Mouse (Mus musculus) hindbrain, embryonic 14.5 days (tissue): Measurements from ENCODE around the gene Ren1. TPM values are rescaled to one million over a fixed set of nuclear protein-coding genes. Genes with fewer than 3 reads are reported as not detected.
"Not testable (repeated sequence)": the region's sequence is repeated elsewhere in the genome, so short reads cannot be mapped to it uniquely, and the experiment has no call there.

ENCODE experiments used
- ATAC-seq: fragments of 200-750 bp; cut with Nextera tagmentation; 2 replicates; pipeline ENCODE4 v1.8.0; 2017; ENCODE audit warnings: moderate number of reproducible peaks, mild to moderate bottlenecking, moderate TSS enrichment, moderate library complexity; ENCODE audit not compliant: low FRiP score
- DNase-seq: peaks from one replicate; pipeline ENCODE4 v3.0.0-alpha.2; 2015; ENCODE audit warnings: low spot score
- H3K27ac ChIP-seq: fragments of 300-500 bp; sonication (generic); 2 replicates; pipeline ENCODE4 v1.5.1; 2014; ENCODE audit warnings: mild to moderate bottlenecking, moderate library complexity
- H3K27me3 ChIP-seq: fragments of 300-500 bp; sonication (generic); 2 replicates; pipeline ENCODE4 v1.6.1; 2014; ENCODE audit warnings: mild to moderate bottlenecking, low read length, mixed read lengths; ENCODE audit not compliant: control insufficient read depth, insufficient read depth
- H3K36me3 ChIP-seq: fragments of 300-500 bp; sonication (generic); replicated peaks from 2 replicates; pipeline ENCODE4 v1.6.1; 2014; ENCODE audit not compliant: control insufficient read depth, insufficient read depth
- H3K4me1 ChIP-seq: fragments of 300-500 bp; sonication (generic); replicated peaks from 2 replicates; pipeline ENCODE4 v1.6.1; 2014; ENCODE audit warnings: antibody characterized with exemption, low read length, mixed read lengths; ENCODE audit not compliant: control insufficient read depth, insufficient read depth
- H3K4me2 ChIP-seq: fragments of 300-500 bp; sonication (generic); replicated peaks from 2 replicates; pipeline ENCODE4 v1.6.1; 2014; ENCODE audit warnings: mild to moderate bottlenecking, moderate library complexity
- H3K4me3 ChIP-seq: fragments of 300-500 bp; sonication (generic); replicated peaks from 2 replicates; pipeline ENCODE4 v1.5.1; 2014; ENCODE audit warnings: mild to moderate bottlenecking, low read length
- H3K9ac ChIP-seq: fragments of 300-500 bp; sonication (generic); 2 replicates; pipeline ENCODE4 v1.6.1; 2014
- H3K9me3 ChIP-seq: fragments of 300-500 bp; sonication (generic); 2 replicates; pipeline ENCODE4 v1.6.1; 2016; ENCODE audit warnings: low read length; ENCODE audit not compliant: control insufficient read depth
- WGBS: fragments of 180-500 bp; shearing (Covaris S2); extraction: QIAGEN DNeasy Blood & Tissue Kit; methylation state at CpG from one replicate; pipeline ENCODE4 v1.1.7; 2014; 5-methylcytosine and 5-hydroxymethylcytosine counted together
- polyA plus RNA-seq: library from polyadenylated mRNA; unstranded; fragments of >200 nt; fragmentation: Nextera tagmentation; extraction: Ambion mirVana; gene quantifications from 2 replicates; pipeline ENCODE4 v1.2.1, GENCODE M21; 2014

The Ren1 gene
- polyA plus RNA-seq, 1 experiment from 2014 or later = 11.1 TPM

- WGBS = 28% methylated on average over 3 of the region's 3 CpGs
- DNase-seq = peak; percentile 71
- H3K27me3 ChIP-seq = peaks cover 20% of the 10 kb centered on the region; the same call in 1 of the 2 replicates
- no peaks in the 10 kb centered on the region for H3K9me3 ChIP-seq
- H3K4me1 ChIP-seq = peaks cover 21% of the 10 kb centered on the region
- H3K27ac ChIP-seq = 0 out of 2 replicates have a peak overlapping the region, but pooled peaks have one; percentile 40
- no peaks in the 10 kb centered on the region for H3K36me3 ChIP-seq
- ATAC-seq = peak; percentile 84
- H3K9ac ChIP-seq = no peak overlapping the region
- H3K4me3 ChIP-seq = no peak overlapping the region
- H3K4me2 ChIP-seq = 0 out of 2 replicates have a peak overlapping the region, but pooled peaks have one; percentile 3
These were observed 19.2 kb upstream of the Ren1 start for GRCm38 (mm10) chr1:133331142-133331541.

- no peak overlapping the region for H3K4me3 ChIP-seq
- no peaks in the 10 kb centered on the region for H3K36me3 ChIP-seq
- ATAC-seq (no peak), DNase-seq (no peak)
- WGBS = 92% methylated on average over 11 of the region's 11 CpGs
- no peak overlapping the region for H3K9ac ChIP-seq
- H3K4me2 ChIP-seq = no peak overlapping the region
- peaks cover 15% of the 10 kb centered on the region; the same call in 1 of the 2 replicates for H3K27me3 ChIP-seq
- H3K4me1 ChIP-seq = peaks cover 21% of the 10 kb centered on the region
- H3K9me3 ChIP-seq = no peaks in the 10 kb centered on the region
- no peak overlapping the region for H3K27ac ChIP-seq
These were observed 17.5 kb upstream of the Ren1 start for GRCm38 (mm10) chr1:133332656-133333430.

- Histone ChIP-seq H3K4me1 (peaks cover 21% of the 10 kb centered on the region), H3K27ac (no peak overlapping the region), H3K36me3 (no peaks in the 10 kb centered on the region), H3K27me3 (peaks cover 10% of the 10 kb centered on the region; the same call in 1 of the 2 replicates), H3K4me2 (no peak overlapping the region), H3K9ac (no peak overlapping the region), H3K9me3 (no peaks in the 10 kb centered on the region), H3K4me3 (no peak overlapping the region)
- WGBS = 39% methylated on average over 6 of the region's 6 CpGs
- ATAC-seq = no peak
- no peak for DNase-seq
These were observed 16.4 kb upstream of the Ren1 start for GRCm38 (mm10) chr1:133333937-133334336.

GRCm38 (mm10) chr1:133340403-133340802 lies 9.9 kb upstream of the Ren1 start:
- not testable (repeated sequence) for H3K36me3 ChIP-seq, H3K4me2 ChIP-seq, H3K27me3 ChIP-seq, DNase-seq, ATAC-seq, H3K4me1 ChIP-seq, H3K27ac ChIP-seq, H3K9me3 ChIP-seq, H3K4me3 ChIP-seq, H3K9ac ChIP-seq
- 64% methylated on average over 1 of the region's 1 CpGs for WGBS

GRCm38 (mm10) chr1:133344357-133344756 lies 6.0 kb upstream of the Ren1 start:
- Histone ChIP-seq H3K4me3 (no peak overlapping the region), H3K36me3 (no peaks in the 10 kb centered on the region), H3K27ac (no peak overlapping the region), H3K4me1 (no peaks in the 10 kb centered on the region), H3K27me3 (no peaks in the 10 kb centered on the region), H3K4me2 (no peak overlapping the region), H3K9me3 (no peaks in the 10 kb centered on the region), H3K9ac (no peak overlapping the region)
- 95% methylated on average over 2 of the region's 2 CpGs for WGBS
- no peak for DNase-seq
- no peak for ATAC-seq

- Histone ChIP-seq H3K27me3 (no peaks in the 10 kb centered on the region), H3K9me3 (no peaks in the 10 kb centered on the region), H3K9ac (no peak overlapping the region), H3K4me1 (no peaks in the 10 kb centered on the region), H3K4me2 (no peak overlapping the region), H3K4me3 (no peak overlapping the region), H3K27ac (no peak overlapping the region), H3K36me3 (no peaks in the 10 kb centered on the region)
- DNase-seq = no peak
- 86% methylated on average over 9 of the region's 9 CpGs for WGBS
- no peak for ATAC-seq
These were observed 3.8 kb upstream of the Ren1 start for GRCm38 (mm10) chr1:133346531-133346930.

- Histone ChIP-seq H3K27me3 (no peaks in the 10 kb centered on the region), H3K9ac (no peak overlapping the region), H3K27ac (no peak overlapping the region), H3K4me2 (no peak overlapping the region), H3K9me3 (no peaks in the 10 kb centered on the region), H3K4me1 (no peaks in the 10 kb centered on the region), H3K4me3 (no peak overlapping the region), H3K36me3 (no peaks in the 10 kb centered on the region)
- DNase-seq = no peak
- 68% methylated on average over 3 of the region's 3 CpGs for WGBS
- ATAC-seq = no peak
These were observed 3.1 kb upstream of the Ren1 start for GRCm38 (mm10) chr1:133347226-133347625.

GRCm38 (mm10) chr1:133347693-133348520 lies 2.4 kb upstream of the Ren1 start:
- ATAC-seq (no peak), DNase-seq (no peak)
- Histone ChIP-seq H3K36me3 (no peaks in the 10 kb centered on the region), H3K27ac (no peak overlapping the region), H3K27me3 (no peaks in the 10 kb centered on the region), H3K9ac (no peak overlapping the region), H3K4me2 (no peak overlapping the region), H3K4me3 (no peak overlapping the region), H3K9me3 (no peaks in the 10 kb centered on the region), H3K4me1 (no peaks in the 10 kb centered on the region)
- 78% methylated on average over 11 of the region's 11 CpGs for WGBS

GRCm38 (mm10) chr1:133351762-133352161 lies 1.5 kb downstream of the Ren1 start:
- Histone ChIP-seq H3K27ac (no peak overlapping the region), H3K27me3 (no peaks in the 10 kb centered on the region), H3K4me2 (no peak overlapping the region), H3K9ac (no peak overlapping the region), H3K36me3 (no peaks in the 10 kb centered on the region), H3K4me1 (no peaks in the 10 kb centered on the region), H3K4me3 (no peak overlapping the region), H3K9me3 (no peaks in the 10 kb centered on the region)
- 59% methylated on average over 9 of the region's 9 CpGs for WGBS
- ATAC-seq (no peak), DNase-seq (no peak)
